Mouse (Mus musculus): ENCODE measurements around the gene Socs3. TPM values are rescaled to one million over a fixed set of nuclear protein-coding genes. Genes with fewer than 3 reads are reported as not detected.

Gene Socs3
- polyA plus RNA-seq, 1 experiment from 2014 or later, result 15.0 TPM

GRCm38 (mm10) chr11:117969100-117969944 is 525 bp downstream of the Socs3 start:
- Histone ChIP-seq H3K4me1 (peaks cover 50% of the 10 kb centered on the region), H3K27me3 (peaks cover 16% of the 10 kb centered on the region)

GRCm38 (mm10) chr11:117968716-117969099 is 1.1 kb downstream of the Socs3 start:
- H3K4me1 ChIP-seq, result peaks cover 52% of the 10 kb centered on the region
- H3K27ac ChIP-seq, result peak overlapping the region; percentile 97
- peaks cover 11% of the 10 kb centered on the region; the same call in 1 of the 2 replicates for H3K36me3 ChIP-seq
- peak overlapping the region; percentile 97 for H3K4me2 ChIP-seq
- peak overlapping the region; percentile 90 for H3K9ac ChIP-seq
- no peaks in the 10 kb centered on the region for H3K9me3 ChIP-seq
- H3K27me3 ChIP-seq, result peaks cover 15% of the 10 kb centered on the region
- under 1% methylated on average over 34 of the region's 34 CpGs for WGBS
- ATAC-seq (ENCODE audit: insufficient number of reproducible peaks, insufficient read depth, low FRiP score, low TSS enrichment, low read depth), result peak; percentile 29
- H3K4me3 ChIP-seq, result peak overlapping the region; percentile 74

More at GRCm38 (mm10) chr11:117969100-117969944, 525 bp downstream of the Socs3 start:
- Histone ChIP-seq H3K9ac (peak overlapping the region; percentile 90), H3K4me2 (peak overlapping the region; percentile 97), H3K27ac (peak overlapping the region; percentile 97), H3K36me3 (peaks cover 11% of the 10 kb centered on the region; the same call in 1 of the 2 replicates), H3K4me3 (peak overlapping the region; percentile 74), H3K9me3 (no peaks in the 10 kb centered on the region)
- ATAC-seq (ENCODE audit: insufficient number of reproducible peaks, insufficient read depth, low FRiP score, low TSS enrichment, low read depth), result peak; percentile 91
- WGBS, result under 1% methylated on average over 65 of the region's 65 CpGs

GRCm38 (mm10) chr11:117968016-117968671 is 1.7 kb downstream of the Socs3 start:
- peaks cover 11% of the 10 kb centered on the region; the same call in 1 of the 2 replicates for H3K36me3 ChIP-seq
- peak overlapping the region; percentile 90 for H3K9ac ChIP-seq
- H3K4me3 ChIP-seq, result peak overlapping the region; percentile 74
- H3K27me3 ChIP-seq, result peaks cover 15% of the 10 kb centered on the region
- peak overlapping the region; percentile 97 for H3K27ac ChIP-seq
- peak overlapping the region; percentile 97 for H3K4me2 ChIP-seq
- H3K4me1 ChIP-seq, result peaks cover 56% of the 10 kb centered on the region
- H3K9me3 ChIP-seq, result no peaks in the 10 kb centered on the region
- under 1% methylated on average over 63 of the region's 64 CpGs for WGBS
- no peak for ATAC-seq (ENCODE audit: insufficient number of reproducible peaks, insufficient read depth, low FRiP score, low TSS enrichment, low read depth)

- H3K27me3 ChIP-seq, result peaks cover 15% of the 10 kb centered on the region
- H3K4me2 ChIP-seq, result peak overlapping the region; percentile 97
- H3K9me3 ChIP-seq, result no peaks in the 10 kb centered on the region
- H3K4me1 ChIP-seq, result peaks cover 63% of the 10 kb centered on the region
- no peak overlapping the region for H3K27ac ChIP-seq
- H3K9ac ChIP-seq, result peak overlapping the region; percentile 90
- 9% methylated on average over 34 of the region's 34 CpGs for WGBS
- ATAC-seq (ENCODE audit: insufficient number of reproducible peaks, insufficient read depth, low FRiP score, low TSS enrichment, low read depth), result no peak
- peaks cover 11% of the 10 kb centered on the region; the same call in 1 of the 2 replicates for H3K36me3 ChIP-seq
- peak overlapping the region; percentile 74 for H3K4me3 ChIP-seq
Observed at GRCm38 (mm10) chr11:117967249-117968015, 2.4 kb downstream of the Socs3 start.

- H3K4me2 ChIP-seq, result peak overlapping the region; percentile 97
- peak overlapping the region; percentile 74 for H3K4me3 ChIP-seq
- H3K4me1 ChIP-seq, result peaks cover 70% of the 10 kb centered on the region
- peaks cover 15% of the 10 kb centered on the region for H3K27me3 ChIP-seq
- no peak overlapping the region for H3K27ac ChIP-seq
- no peaks in the 10 kb centered on the region for H3K9me3 ChIP-seq
- 44% methylated on average over 7 of the region's 7 CpGs for WGBS
- ATAC-seq (ENCODE audit: insufficient number of reproducible peaks, insufficient read depth, low FRiP score, low TSS enrichment, low read depth), result no peak
- peak overlapping the region; percentile 90 for H3K9ac ChIP-seq
- H3K36me3 ChIP-seq, result peaks cover 11% of the 10 kb centered on the region; the same call in 1 of the 2 replicates
Observed at GRCm38 (mm10) chr11:117966506-117967100, 3.2 kb downstream of the Socs3 start.

- peak overlapping the region; percentile 97 for H3K4me2 ChIP-seq
- H3K4me1 ChIP-seq, result peaks cover 70% of the 10 kb centered on the region
- 0 out of 2 replicates have a peak overlapping the region, but pooled peaks have one; percentile 27 for H3K9ac ChIP-seq
- peaks cover 11% of the 10 kb centered on the region; the same call in 1 of the 2 replicates for H3K36me3 ChIP-seq
- H3K27ac ChIP-seq, result no peak overlapping the region
- H3K9me3 ChIP-seq, result no peaks in the 10 kb centered on the region
- no peak overlapping the region for H3K4me3 ChIP-seq
- peaks cover 15% of the 10 kb centered on the region for H3K27me3 ChIP-seq
- 22% methylated on average over 9 of the region's 9 CpGs for WGBS
- ATAC-seq (ENCODE audit: insufficient number of reproducible peaks, insufficient read depth, low FRiP score, low TSS enrichment, low read depth), result no peak
Observed at GRCm38 (mm10) chr11:117965561-117965981, 4.3 kb downstream of the Socs3 start.

- ATAC-seq (ENCODE audit: insufficient number of reproducible peaks, insufficient read depth, low FRiP score, low TSS enrichment, low read depth), result no peak
- Histone ChIP-seq H3K27ac (no peak overlapping the region), H3K9me3 (no peaks in the 10 kb centered on the region), H3K4me3 (no peak overlapping the region), H3K4me1 (peaks cover 65% of the 10 kb centered on the region), H3K4me2 (peak overlapping the region; percentile 97; the same call in 1 of the 2 replicates), H3K9ac (0 out of 2 replicates have a peak overlapping the region, but pooled peaks have one; percentile 62), H3K36me3 (peaks cover 11% of the 10 kb centered on the region; the same call in 1 of the 2 replicates), H3K27me3 (peaks cover 15% of the 10 kb centered on the region)
- 41% methylated on average over 7 of the region's 7 CpGs for WGBS
Observed at GRCm38 (mm10) chr11:117965052-117965451, 4.8 kb downstream of the Socs3 start.

GRCm38 (mm10) chr11:117964294-117964693 is 5.6 kb downstream of the Socs3 start:
- peak overlapping the region; percentile 62 for H3K9ac ChIP-seq
- H3K4me3 ChIP-seq, result 0 out of 2 replicates have a peak overlapping the region, but pooled peaks have one; percentile 41
- peak overlapping the region; percentile 92 for H3K27ac ChIP-seq
- H3K4me1 ChIP-seq, result peaks cover 70% of the 10 kb centered on the region
- no peak for ATAC-seq (ENCODE audit: insufficient number of reproducible peaks, insufficient read depth, low FRiP score, low TSS enrichment, low read depth)
- WGBS, result 8% methylated on average over 1 of the region's 1 CpGs
- H3K9me3 ChIP-seq, result no peaks in the 10 kb centered on the region
- H3K27me3 ChIP-seq, result peaks cover 15% of the 10 kb centered on the region
- peaks cover 11% of the 10 kb centered on the region; the same call in 1 of the 2 replicates for H3K36me3 ChIP-seq
- H3K4me2 ChIP-seq, result peak overlapping the region; percentile 97

GRCm38 (mm10) chr11:117963872-117964271 is 6.0 kb downstream of the Socs3 start:
- Histone ChIP-seq H3K9me3 (no peaks in the 10 kb centered on the region), H3K9ac (peak overlapping the region; percentile 62; the same call in 1 of the 2 replicates), H3K4me1 (peaks cover 70% of the 10 kb centered on the region), H3K4me3 (peak overlapping the region; percentile 41), H3K27me3 (peaks cover 15% of the 10 kb centered on the region), H3K27ac (peak overlapping the region; percentile 92), H3K4me2 (peak overlapping the region; percentile 97), H3K36me3 (peaks cover 11% of the 10 kb centered on the region; the same call in 1 of the 2 replicates)
- 0% methylated on average over 9 of the region's 9 CpGs for WGBS
- ATAC-seq (ENCODE audit: insufficient number of reproducible peaks, insufficient read depth, low FRiP score, low TSS enrichment, low read depth), result no peak

GRCm38 (mm10) chr11:117963091-117963793 is 6.6 kb downstream of the Socs3 start:
- Histone ChIP-seq H3K27ac (peak overlapping the region; percentile 92), H3K27me3 (peaks cover 15% of the 10 kb centered on the region), H3K36me3 (peaks cover 11% of the 10 kb centered on the region; the same call in 1 of the 2 replicates), H3K9me3 (no peaks in the 10 kb centered on the region), H3K4me1 (peaks cover 73% of the 10 kb centered on the region), H3K9ac (peak overlapping the region; percentile 62), H3K4me2 (peak overlapping the region; percentile 97), H3K4me3 (peak overlapping the region; percentile 41)
- WGBS, result under 1% methylated on average over 40 of the region's 40 CpGs
- ATAC-seq (ENCODE audit: insufficient number of reproducible peaks, insufficient read depth, low FRiP score, low TSS enrichment, low read depth), result peak; percentile 88
